Mouse (Mus musculus): Measurements from ENCODE around the gene Cd209b. TPM values are rescaled to one million over a fixed set of nuclear protein-coding genes. Genes with fewer than 3 reads are reported as not detected.

The Cd209b gene
- total RNA-seq (2023): not detected

GRCm38 (mm10) chr8:3926744-3927143, at the start of gene Cd209b:
Gene Cd209b, minus strand, starts transcription at chr8:3926844.

DNA sequence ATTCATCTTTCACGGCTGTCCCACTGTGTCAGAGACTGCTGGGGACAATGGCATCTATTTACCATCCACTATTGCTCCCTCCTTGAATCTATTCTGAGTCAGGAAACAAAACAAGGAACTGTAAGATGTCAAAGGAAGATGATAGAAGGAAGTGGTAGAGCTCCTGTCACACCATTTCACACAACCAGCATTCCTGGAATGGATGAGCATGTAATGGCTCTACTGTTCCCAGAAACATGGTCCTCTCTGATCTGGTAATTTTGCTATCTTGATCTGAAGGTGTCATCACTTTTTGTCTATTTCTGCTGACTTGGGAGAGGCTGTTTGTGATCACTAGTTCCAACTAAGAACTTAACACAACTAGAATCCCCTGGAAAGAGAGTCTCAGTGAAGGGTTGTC, 28.0 kb upstream of the Cd209b start, which contains the start of gene Cd209c:
TSS of gene Cd209c (minus strand) at position 101 of the 400 bp plus-strand sequence.

GRCm38 (mm10) chr8:3878455-3878854, 48.2 kb downstream of the Cd209b start, which contains the start of gene Cd209d:
Gene Cd209d, minus strand, starts transcription at chr8:3878555.

Other genes starting within 250 kb of the Cd209b start
- gene Fcer2a, start 232.7 kb downstream of the Cd209b start, total RNA-seq (2023): 1 to 10 TPM in 1 of 2 experiments, under 1 TPM in 1; 0.83 to 1.4 TPM
- not detected for gene Clec4g, start 206.2 kb downstream of the Cd209b start, total RNA-seq (2023)
- gene Cd209a, start 177.9 kb downstream of the Cd209b start, total RNA-seq (2023): 1 to 10 TPM in 1 of 2 experiments, under 1 TPM in 1; 0.65 to 2.1 TPM
- not detected for gene Cd209e, start 72.5 kb downstream of the Cd209b start, total RNA-seq (2023)
- 1 to 10 TPM in 1 of 2 experiments, under 1 TPM in 1; 0.65 to 1.5 TPM for gene Cd209d, start 48.3 kb downstream of the Cd209b start, total RNA-seq (2023)
- gene Cd209c, start 27.9 kb upstream of the Cd209b start, total RNA-seq (2023): not detected
- not detected for gene Cd209f, start 179.0 kb upstream of the Cd209b start, total RNA-seq (2023)
- not detected for gene Cd209g, start 207.3 kb upstream of the Cd209b start, total RNA-seq (2023)
- 10 to 100 TPM; 20.4 to 25.1 TPM for gene Evi5l, start 239.7 kb upstream of the Cd209b start, total RNA-seq (2023)

Data from T-cell, adult 66 days (primary cell).